Mouse (Mus musculus): ENCODE measurements around the gene Pacs2. TPM values are rescaled to one million over a fixed set of nuclear protein-coding genes. Genes with fewer than 3 reads are reported as not detected.
A peak's percentile ranks its signal among the peaks of the same experiment; 100 is the strongest.

Pacs2 gene
- polyA plus RNA-seq, 1 experiment from 2014 or later = 5.2 TPM

DNA sequence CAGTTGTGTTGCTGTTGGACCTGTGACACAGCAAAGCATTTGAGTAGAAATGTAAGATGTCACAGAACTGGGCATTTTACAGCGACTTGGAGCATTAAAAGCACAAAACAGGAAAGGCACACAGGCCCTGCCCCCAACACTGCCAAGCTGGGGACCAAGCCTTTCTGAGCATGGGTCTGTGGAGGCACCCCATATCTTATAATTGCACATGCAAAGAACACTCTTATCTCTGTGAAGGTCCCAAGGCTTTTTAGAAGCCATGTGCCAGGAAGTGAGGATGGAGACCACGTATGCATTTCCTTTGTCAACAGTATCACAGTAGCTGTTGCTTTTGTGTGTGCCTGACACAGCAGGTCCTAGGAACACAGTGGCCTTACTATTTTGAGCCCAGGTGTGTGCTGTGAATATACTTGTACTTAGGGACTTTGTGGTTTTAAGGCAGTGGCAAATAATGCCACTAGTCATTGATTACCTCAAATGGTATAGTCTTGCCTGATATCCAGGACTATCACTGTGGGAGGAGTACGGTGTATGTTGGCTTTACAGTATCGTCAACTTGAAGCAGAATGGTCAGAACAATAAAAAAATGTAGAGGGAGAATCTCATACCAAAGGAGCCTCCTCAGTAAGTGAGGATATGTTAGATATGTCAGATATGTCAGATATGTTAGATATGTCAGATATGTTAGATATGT lies 93.3 kb downstream of the Pacs2 start:
- H3K27me3 ChIP-seq = no peaks in the 10 kb centered on the region
- H3K36me3 ChIP-seq = peaks cover 29% of the 10 kb centered on the region
- peak overlapping the region; percentile 46 for H3K4me2 ChIP-seq
- H3K9ac ChIP-seq = peak overlapping the region; percentile 65
- peak; percentile 73 for DNase-seq
- peak overlapping the region; percentile 91 for H3K27ac ChIP-seq
- peak overlapping the region; percentile 12; the same call in 1 of the 2 replicates for H3K4me3 ChIP-seq (replicated peaks)
- H3K4me1 ChIP-seq (replicated peaks) = peaks cover 92% of the 10 kb centered on the region
- ATAC-seq (ENCODE audit: low read depth) = peak; percentile 95
- H3K9me3 ChIP-seq (replicated peaks) = no peaks in the 10 kb centered on the region
- WGBS (ENCODE audit: insufficient replicate concordance) = 14% methylated on average over 4 of the region's 4 CpGs

DNA sequence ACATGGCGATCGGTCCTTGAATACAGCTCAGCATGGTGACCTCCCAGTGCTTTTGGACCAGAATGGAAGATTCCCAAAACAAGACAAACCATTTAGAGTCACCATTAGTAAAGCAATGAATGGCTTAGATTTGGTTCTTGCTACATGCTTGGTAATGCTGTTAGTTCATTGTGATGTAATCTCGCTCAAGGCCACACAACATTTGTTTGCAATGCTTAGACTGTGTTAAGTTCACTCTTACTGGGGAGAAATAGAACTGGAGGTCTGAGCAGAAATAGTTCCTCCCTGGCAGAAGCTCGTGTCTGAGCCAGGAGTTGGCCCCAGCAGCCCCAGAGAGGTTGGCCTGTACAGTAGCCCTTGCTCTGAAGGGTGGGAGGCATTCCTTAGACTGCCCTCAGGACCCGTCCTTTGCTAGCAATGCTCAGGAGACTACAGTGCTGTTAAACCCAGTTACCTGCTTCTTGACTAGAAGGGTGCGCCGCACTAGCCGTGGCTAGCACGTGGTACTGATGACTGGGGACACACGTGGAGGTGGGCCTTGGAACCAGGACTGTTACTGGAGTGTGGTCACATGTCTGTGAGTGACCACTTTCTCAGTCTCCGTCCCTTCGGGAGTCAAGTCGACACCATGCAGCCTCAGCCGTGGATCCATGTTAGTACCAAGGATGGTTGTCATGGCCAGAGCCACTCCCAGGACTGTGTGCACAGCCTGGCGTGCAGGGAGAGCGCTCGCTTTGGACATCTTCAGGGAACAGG lies 94.4 kb downstream of the Pacs2 start:
- ATAC-seq (ENCODE audit: low read depth) (no peak), DNase-seq (no peak)
- WGBS (ENCODE audit: insufficient replicate concordance) = 88% methylated on average over 17 of the region's 17 CpGs
- Histone ChIP-seq H3K4me1 (replicated peaks) (peaks cover 90% of the 10 kb centered on the region), H3K36me3 (peaks cover 33% of the 10 kb centered on the region), H3K4me3 (replicated peaks) (no peak overlapping the region), H3K27ac (peak overlapping the region; percentile 91), H3K4me2 (no peak overlapping the region; the same call in 1 of the 2 replicates), H3K9ac (peak overlapping the region; percentile 14; the same call in 1 of the 2 replicates), H3K9me3 (replicated peaks) (no peaks in the 10 kb centered on the region), H3K27me3 (no peaks in the 10 kb centered on the region)

DNA sequence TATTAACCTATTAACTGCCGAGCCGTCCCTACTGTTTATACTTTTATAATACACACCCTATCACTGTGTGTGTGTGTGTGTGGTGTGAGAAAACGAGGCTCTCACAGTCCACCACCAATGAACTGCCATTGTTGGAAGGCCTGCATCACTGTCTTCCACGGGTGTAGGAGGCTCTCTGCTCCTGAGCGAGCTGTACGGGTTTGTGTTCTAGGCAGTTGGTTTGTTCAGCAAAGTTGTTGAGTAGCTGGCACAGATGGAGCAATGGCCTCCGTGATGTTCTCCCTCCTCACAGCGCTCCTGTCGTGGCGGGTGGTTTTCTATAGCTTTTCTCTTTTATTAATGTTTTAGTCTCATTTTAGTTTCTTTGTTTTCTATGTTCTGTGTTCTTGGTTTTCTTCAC lies 95.5 kb downstream of the Pacs2 start:
- DNase-seq (no peak), ATAC-seq (ENCODE audit: low read depth) (no peak)
- Histone ChIP-seq H3K36me3 (peaks cover 44% of the 10 kb centered on the region), H3K27me3 (no peaks in the 10 kb centered on the region), H3K4me1 (replicated peaks) (peaks cover 79% of the 10 kb centered on the region), H3K27ac (peak overlapping the region; percentile 91; the same call in 1 of the 2 replicates), H3K4me3 (replicated peaks) (no peak overlapping the region), H3K9ac (no peak overlapping the region), H3K4me2 (no peak overlapping the region), H3K9me3 (replicated peaks) (no peaks in the 10 kb centered on the region)
- 81% methylated on average over 10 of the region's 10 CpGs for WGBS (ENCODE audit: insufficient replicate concordance)

DNA sequence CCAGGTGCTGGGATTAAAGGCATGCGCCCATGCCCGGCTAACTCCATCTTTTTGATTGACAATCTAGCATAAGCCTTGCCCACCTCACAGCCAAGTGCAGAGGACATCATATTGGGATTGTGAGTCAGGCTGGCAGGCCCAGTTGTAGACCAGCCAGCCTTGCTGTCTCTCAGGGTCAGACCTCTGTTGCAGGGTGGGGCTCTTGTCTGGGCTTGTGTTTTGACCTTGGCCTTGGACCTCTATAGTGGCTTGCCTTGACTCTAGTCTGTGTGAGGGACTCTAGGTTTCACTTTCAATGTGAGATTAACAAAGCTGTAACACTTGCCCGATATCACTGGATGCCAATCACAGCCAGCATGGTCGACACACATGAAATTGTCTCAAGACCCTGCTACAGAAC lies 99.8 kb downstream of the Pacs2 start:
- no peak for DNase-seq
- Histone ChIP-seq H3K4me1 (replicated peaks) (peaks cover 42% of the 10 kb centered on the region), H3K27ac (no peak overlapping the region), H3K9ac (no peak overlapping the region), H3K4me3 (replicated peaks) (no peak overlapping the region), H3K4me2 (no peak overlapping the region), H3K36me3 (peaks cover 71% of the 10 kb centered on the region), H3K27me3 (no peaks in the 10 kb centered on the region), H3K9me3 (replicated peaks) (no peaks in the 10 kb centered on the region)
- no peak for ATAC-seq (ENCODE audit: low read depth)
- 84% methylated on average over 4 of the region's 4 CpGs for WGBS (ENCODE audit: insufficient replicate concordance)

DNA sequence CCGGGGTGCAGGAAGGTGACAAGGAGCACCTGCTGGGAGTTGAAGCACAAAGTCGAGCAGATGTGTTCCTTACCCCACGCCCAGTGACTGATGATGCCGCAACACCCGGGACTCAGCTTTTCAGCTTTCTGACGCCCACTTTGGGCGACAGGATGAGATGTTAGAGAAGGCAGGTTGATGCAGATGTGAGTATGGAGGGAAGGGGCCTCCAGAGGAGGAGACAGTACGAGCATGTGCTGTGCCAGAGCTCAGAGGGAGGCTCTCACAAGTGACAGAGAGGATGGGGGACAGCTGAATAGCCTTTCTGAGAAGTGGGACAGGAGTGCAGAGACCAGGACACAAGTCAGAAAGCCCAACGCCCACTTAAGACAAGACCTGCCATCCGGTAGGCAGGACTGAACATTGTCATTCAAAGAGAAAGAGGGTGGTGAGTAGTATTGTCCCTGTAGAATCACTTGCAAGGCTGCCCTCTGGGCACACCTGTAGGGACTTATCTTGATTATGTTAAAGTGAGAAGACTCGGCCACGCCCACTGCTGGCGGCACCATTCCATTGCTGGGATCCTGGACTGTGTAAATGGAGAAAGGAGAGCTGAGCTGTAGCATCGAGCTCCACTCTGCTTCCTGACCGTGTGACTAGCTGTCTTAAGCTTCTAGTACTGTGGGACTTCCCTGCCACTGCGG lies 100.7 kb downstream of the Pacs2 start:
- WGBS (ENCODE audit: insufficient replicate concordance) = 78% methylated on average over 16 of the region's 16 CpGs
- H3K27me3 ChIP-seq = no peaks in the 10 kb centered on the region
- no peak overlapping the region for H3K27ac ChIP-seq
- DNase-seq (no peak), ATAC-seq (ENCODE audit: low read depth) (no peak)
- H3K9me3 ChIP-seq (replicated peaks) = no peaks in the 10 kb centered on the region
- H3K4me1 ChIP-seq (replicated peaks) = peaks cover 34% of the 10 kb centered on the region
- no peak overlapping the region for H3K4me2 ChIP-seq
- H3K9ac ChIP-seq = no peak overlapping the region
- peaks cover 75% of the 10 kb centered on the region for H3K36me3 ChIP-seq
- H3K4me3 ChIP-seq (replicated peaks) = no peak overlapping the region

DNA sequence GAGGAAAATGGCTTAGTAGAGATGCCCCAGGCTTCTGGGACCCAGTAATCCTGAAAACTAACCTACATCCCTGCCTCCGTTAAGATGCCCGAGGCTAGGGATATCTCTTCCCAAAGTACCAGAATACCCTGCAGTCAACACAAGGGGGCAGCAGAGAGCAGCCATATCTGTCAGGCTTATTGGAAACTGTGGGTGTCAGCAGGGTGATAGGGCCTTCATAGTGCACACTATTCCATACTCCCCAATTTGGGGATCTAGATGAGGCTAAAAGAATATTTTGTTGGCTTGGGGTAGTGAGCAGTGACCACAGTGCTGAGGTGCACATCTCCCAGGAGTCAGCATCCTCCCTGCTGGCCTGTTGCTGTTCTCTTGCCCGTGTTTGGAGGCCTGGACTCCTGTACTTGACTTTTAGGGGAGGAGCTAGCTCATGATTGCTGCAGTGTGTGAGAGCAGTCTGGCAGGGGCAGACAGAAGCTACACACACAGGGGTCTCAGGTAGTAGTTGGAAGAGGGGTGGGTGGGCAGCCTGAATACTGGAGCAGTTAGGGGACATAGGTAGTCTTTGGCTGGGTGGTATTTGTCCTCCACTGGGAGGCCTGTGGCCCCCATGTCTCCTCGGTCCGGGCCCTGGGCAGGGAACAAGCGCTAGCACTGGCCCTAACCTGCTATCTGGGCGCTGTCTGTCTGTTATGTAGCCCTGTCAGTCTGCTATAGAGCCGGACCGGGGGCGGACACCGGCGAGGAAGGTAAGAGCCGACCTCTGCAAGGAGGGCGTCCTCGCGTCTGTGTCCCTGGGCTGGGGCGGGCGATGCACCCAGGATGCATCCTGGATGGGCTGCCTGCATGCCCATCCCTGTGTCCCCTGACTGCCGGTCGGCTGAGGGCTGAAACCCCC lies 105.5 kb downstream of the Pacs2 start:
- Histone ChIP-seq H3K9me3 (replicated peaks) (no peaks in the 10 kb centered on the region), H3K4me3 (replicated peaks) (no peak overlapping the region), H3K36me3 (peaks cover 88% of the 10 kb centered on the region), H3K27ac (no peak overlapping the region), H3K4me2 (no peak overlapping the region), H3K4me1 (replicated peaks) (0 out of 2 replicates have a peak, but pooled peaks cover 8% of the 10 kb centered on the region), H3K9ac (no peak overlapping the region), H3K27me3 (no peaks in the 10 kb centered on the region)
- peak; percentile 41 for ATAC-seq (ENCODE audit: low read depth)
- 86% methylated on average over 20 of the region's 20 CpGs for WGBS (ENCODE audit: insufficient replicate concordance)
- DNase-seq = peak; percentile 65

Small RNA genes within 50 kb of the gene (microRNA-seq; reads per million reads assigned to microRNA genes)
- not detected for gene Gm44471

Other genes with a start within 250 kb of the Pacs2 start
- gene Ahnak2, start 211.9 kb upstream of the Pacs2 start, polyA plus RNA-seq (2015; fragmentation: Nextera tagmentation; extraction: Ambion mirVana) = 0.13 and 0.15 TPM in 2 replicates
- 0.71 and 0.83 TPM in 2 replicates for gene Clba1, start 205.6 kb upstream of the Pacs2 start, polyA plus RNA-seq (2015; fragmentation: Nextera tagmentation; extraction: Ambion mirVana)
- 69.5 and 76.9 TPM in 2 replicates for gene Cdca4, start 185.1 kb upstream of the Pacs2 start, polyA plus RNA-seq (2015; fragmentation: Nextera tagmentation; extraction: Ambion mirVana)
- gene Gpr132, start 146.3 kb upstream of the Pacs2 start, polyA plus RNA-seq (2015; fragmentation: Nextera tagmentation; extraction: Ambion mirVana) = 0.23 and 0.30 TPM in 2 replicates
- 0.13 and 0.20 TPM in 2 replicates for gene Jag2, start 84.7 kb upstream of the Pacs2 start, polyA plus RNA-seq (2015; fragmentation: Nextera tagmentation; extraction: Ambion mirVana)
- gene Nudt14, start 72.4 kb upstream of the Pacs2 start, polyA plus RNA-seq (2015; fragmentation: Nextera tagmentation; extraction: Ambion mirVana) = 14.7 and 15.2 TPM in 2 replicates
- 6.3 and 6.6 TPM in 2 replicates for gene Btbd6, start 38.0 kb upstream of the Pacs2 start, polyA plus RNA-seq (2015; fragmentation: Nextera tagmentation; extraction: Ambion mirVana)
- gene Brf1, start 13.8 kb upstream of the Pacs2 start, polyA plus RNA-seq (2015; fragmentation: Nextera tagmentation; extraction: Ambion mirVana) = 28.3 and 28.8 TPM in 2 replicates
- gene Tex22, start 60.0 kb downstream of the Pacs2 start, polyA plus RNA-seq (2015; fragmentation: Nextera tagmentation; extraction: Ambion mirVana) = not detected in 2 replicates
- gene Mta1, start 83.8 kb downstream of the Pacs2 start, polyA plus RNA-seq (2015; fragmentation: Nextera tagmentation; extraction: Ambion mirVana) = 4.8 and 6.1 TPM in 2 replicates
- gene Crip2, start 125.7 kb downstream of the Pacs2 start, polyA plus RNA-seq (2015; fragmentation: Nextera tagmentation; extraction: Ambion mirVana) = 47.9 and 50.4 TPM in 2 replicates
- gene Crip1, start 131.8 kb downstream of the Pacs2 start, polyA plus RNA-seq (2015; fragmentation: Nextera tagmentation; extraction: Ambion mirVana) = 84.5 and 94.1 TPM in 2 replicates
- gene Tedc1, start 141.9 kb downstream of the Pacs2 start, polyA plus RNA-seq (2015; fragmentation: Nextera tagmentation; extraction: Ambion mirVana) = 12.0 and 12.9 TPM in 2 replicates
- 0.46 and 0.52 TPM in 2 replicates for gene Tmem121, start 171.4 kb downstream of the Pacs2 start, polyA plus RNA-seq (2015; fragmentation: Nextera tagmentation; extraction: Ambion mirVana)

All from liver, embryonic 13.5 days (tissue).